Mouse (Mus musculus) ES-E14 (cell line): ENCODE measurements around the gene Lbp. TPM values are rescaled to one million over a fixed set of nuclear protein-coding genes. Genes with fewer than 3 reads are reported as not detected.

Source experiments
- DNase-seq: peaks from one replicate; pipeline ENCODE4 v3.0.0-alpha.2; 2013; ENCODE audit warnings: low read depth, low spot score
- H3K27ac ChIP-seq: 2 replicates; pipeline ENCODE4 v1.5.1; 2012; ENCODE audit warnings: low read depth, mild to moderate bottlenecking, low read length, moderate library complexity, mixed read lengths; ENCODE audit not compliant: poor library complexity, insufficient read depth, severe bottlenecking
- H3K36me3 ChIP-seq: 2 replicates; pipeline ENCODE4 v1.6.1; 2012; ENCODE audit warnings: mild to moderate bottlenecking, low read length, moderate library complexity, mixed read lengths; ENCODE audit not compliant: control insufficient read depth, poor library complexity, insufficient read depth, severe bottlenecking
- H3K4me1 ChIP-seq, 2 experiments: fragments of 150-350 bp in 1 of 2; sonication (generic) in 1 of 2; 2 replicates each; pipeline ENCODE4 v1.6.1; 2012; ENCODE audit warnings: low read length in 2 of 2, mild to moderate bottlenecking in 1 of 2, mixed read lengths in 1 of 2; ENCODE audit not compliant: control insufficient read depth in 2 of 2, insufficient read depth in 2 of 2, poor library complexity in 1 of 2
- H3K4me3 ChIP-seq, 2 experiments: fragments of 150-350 bp in 1 of 2; sonication (generic) in 1 of 2; 2 replicates each; pipeline ENCODE4 v1.5.1; 2012; ENCODE audit warnings: low read length in 2 of 2, low read depth in 1 of 2, mild to moderate bottlenecking in 1 of 2, mixed read lengths in 1 of 2; ENCODE audit not compliant: insufficient read depth in 1 of 2, poor library complexity in 1 of 2, severe bottlenecking in 1 of 2
- H3K9ac ChIP-seq: 2 replicates; pipeline ENCODE4 v1.6.1; 2012; ENCODE audit warnings: low read depth, mild to moderate bottlenecking, low read length, mixed read lengths; ENCODE audit not compliant: poor library complexity, insufficient read depth, severe bottlenecking
- H3K9me3 ChIP-seq: fragments of 150-350 bp; sonication (generic); 2 replicates; pipeline ENCODE4 v1.6.1; 2012; ENCODE audit warnings: low read depth, mild to moderate bottlenecking, low read length; ENCODE audit not compliant: control insufficient read depth, insufficient read depth
- CHD2 ChIP-seq: IDR thresholded peaks from 2 replicates; pipeline ENCODE4 v1.6.1; 2014; ENCODE audit warnings: mild to moderate bottlenecking, low read depth, low read length, inconsistent platforms
- HCFC1 ChIP-seq: IDR thresholded peaks from 2 replicates; pipeline ENCODE4 v1.6.1; 2012; ENCODE audit warnings: low read length, inconsistent platforms, borderline replicate concordance; ENCODE audit not compliant: insufficient read depth
- MAFK ChIP-seq: IDR thresholded peaks from 2 replicates; pipeline ENCODE4 v1.6.1; 2014; ENCODE audit warnings: mild to moderate bottlenecking, low read depth, low read length, inconsistent platforms; ENCODE audit not compliant: insufficient read depth
- ZC3H11A ChIP-seq: IDR thresholded peaks from 2 replicates; pipeline ENCODE4 v1.6.1; 2012; ENCODE audit warnings: low read depth, mild to moderate bottlenecking, inconsistent platforms, low read length, borderline replicate concordance
- ZNF384 ChIP-seq: IDR thresholded peaks from 2 replicates; pipeline ENCODE4 v1.6.1; 2012; ENCODE audit warnings: low read depth, low read length, inconsistent platforms
- in situ Hi-C, 2 experiments: fragments of 600-800 bp; cut with MboI; formaldehyde crosslinking; loops; one replicate each; pipeline ENCODE4 v1.15.1; 2025; ENCODE audit warnings: low sequenced_read_pairs in 2 of 2, inconsistent platforms in 1 of 2; ENCODE audit not compliant: unreplicated experiment in 2 of 2
- total RNA-seq: library from RNA; depleted of rRNA; stranded (reverse); fragments of 300-350 nt; gene quantifications from 2 replicates; pipeline ENCODE4 v1.2.3, GENCODE M21; 2012

Gene Lbp
- total RNA-seq, 1 experiment = 0.18 TPM

DNA sequence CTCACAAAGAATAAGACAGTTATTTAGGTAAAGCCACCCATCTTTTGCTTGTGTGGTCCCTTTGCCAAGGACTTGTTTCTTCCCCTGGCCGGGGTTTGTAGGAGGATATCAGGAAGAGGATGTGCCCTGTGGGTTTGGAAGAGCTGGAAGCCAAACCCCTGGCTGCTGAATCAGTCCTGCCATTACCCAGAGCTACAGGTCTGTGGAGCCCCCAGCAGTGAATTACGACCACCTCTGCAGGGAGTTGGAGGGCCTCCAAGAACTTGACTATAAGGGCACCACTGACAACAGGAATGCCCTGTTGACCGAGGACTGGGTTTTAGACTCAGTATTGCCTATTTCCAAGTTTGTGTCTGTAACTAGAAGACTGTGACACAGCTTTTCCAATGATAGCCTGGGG is 7.1 kb upstream of the Lbp start:
- in situ Hi-C loops = no loop called here
- Histone ChIP-seq H3K27ac (no peak overlapping the region), H3K4me3 (no peak overlapping the region), H3K9me3 (no peaks in the 10 kb centered on the region), H3K36me3 (no peaks in the 10 kb centered on the region), H3K4me1 (no peaks in the 10 kb centered on the region; a peak in 1 of 4 replicates), H3K9ac (no peak overlapping the region)
- TF ChIP-seq MAFK (no peak), ZC3H11A (no peak), ZNF384 (no peak), CHD2 (no peak), HCFC1 (no peak)
- no peak for DNase-seq

DNA sequence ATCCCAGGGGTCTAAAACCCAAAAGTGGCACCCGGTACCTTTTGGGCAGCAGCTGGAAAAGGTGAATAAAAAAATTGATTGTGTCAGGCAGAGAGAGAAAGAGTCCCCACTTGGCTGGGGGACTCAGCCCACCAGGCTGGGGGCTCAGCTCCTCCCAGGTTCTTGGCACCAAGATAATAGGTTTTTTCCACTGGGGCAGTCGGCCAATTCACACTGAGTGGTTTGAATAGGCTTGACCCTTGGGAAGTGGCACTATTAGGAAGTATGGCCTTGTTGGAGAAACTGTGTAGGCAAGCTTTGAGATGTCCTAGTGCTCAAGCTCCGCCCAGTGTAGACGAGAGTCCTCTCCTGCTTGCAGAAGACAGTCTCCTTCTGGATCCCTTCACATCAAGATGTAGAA is 6.6 kb upstream of the Lbp start:
- Histone ChIP-seq H3K4me3 (no peak overlapping the region), H3K9me3 (no peaks in the 10 kb centered on the region), H3K4me1 (no peaks in the 10 kb centered on the region; a peak in 1 of 4 replicates), H3K36me3 (no peaks in the 10 kb centered on the region), H3K27ac (no peak overlapping the region), H3K9ac (no peak overlapping the region)
- in situ Hi-C loops = no loop called here
- DNase-seq = no peak
- TF ChIP-seq ZNF384 (no peak), HCFC1 (no peak), ZC3H11A (no peak), MAFK (no peak), CHD2 (no peak)

DNA sequence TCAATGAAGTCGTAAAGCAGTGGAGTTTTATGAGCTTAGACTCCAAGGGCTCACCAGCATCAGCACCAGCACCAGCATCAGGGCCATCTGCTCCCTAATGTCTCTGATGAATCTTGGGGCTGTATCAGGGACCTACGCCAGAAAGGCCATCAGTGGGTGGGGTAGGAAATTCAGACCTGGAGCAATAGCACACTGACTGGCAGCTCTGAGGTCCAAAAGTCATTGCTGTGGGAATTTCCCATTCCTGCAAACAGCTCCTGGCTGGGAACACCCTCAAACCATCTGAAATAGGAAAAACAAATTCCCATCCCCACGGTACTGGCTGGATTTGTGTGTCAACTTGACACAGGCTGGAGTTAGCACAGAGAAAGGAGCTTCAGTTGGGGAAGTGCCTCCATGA is 3.5 kb upstream of the Lbp start:
- no peak for TF ChIP-seq ZNF384
- no peak for TF ChIP-seq CHD2
- no peak for TF ChIP-seq HCFC1
- H3K9me3 ChIP-seq = no peaks in the 10 kb centered on the region
- H3K4me1 ChIP-seq = no peaks in the 10 kb centered on the region
- H3K27ac ChIP-seq = no peak overlapping the region
- no peak for DNase-seq
- H3K4me3 ChIP-seq = no peak overlapping the region
- no peak overlapping the region for H3K9ac ChIP-seq
- H3K36me3 ChIP-seq = no peaks in the 10 kb centered on the region
- in situ Hi-C loops = no loop called here

DNA sequence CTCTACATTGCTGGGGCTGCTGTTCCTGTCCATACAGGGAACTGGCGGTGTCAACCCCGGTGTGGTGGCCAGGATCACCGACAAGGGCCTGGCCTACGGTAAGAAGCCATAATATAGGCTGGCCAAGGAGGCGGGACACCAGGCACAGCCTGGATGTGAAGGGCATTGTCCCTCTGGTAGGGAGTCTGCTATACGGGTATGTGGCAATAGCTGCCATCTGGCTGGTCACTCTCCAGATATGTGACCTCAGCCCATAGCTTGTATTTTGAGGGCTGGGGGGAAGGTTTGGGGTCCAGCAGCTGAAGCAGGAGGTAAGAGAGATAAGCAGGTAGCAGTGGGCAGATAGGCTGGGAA is 380 bp downstream of the Lbp start:
- no peak overlapping the region for H3K4me3 ChIP-seq
- DNase-seq = no peak
- H3K9ac ChIP-seq = no peak overlapping the region
- TF ChIP-seq ZC3H11A (no peak), HCFC1 (no peak), ZNF384 (no peak), CHD2 (no peak), MAFK (no peak)
- H3K9me3 ChIP-seq = no peaks in the 10 kb centered on the region
- no peaks in the 10 kb centered on the region for H3K4me1 ChIP-seq
- H3K36me3 ChIP-seq = no peaks in the 10 kb centered on the region
- no peak overlapping the region for H3K27ac ChIP-seq
- in situ Hi-C loops = no loop called here

DNA sequence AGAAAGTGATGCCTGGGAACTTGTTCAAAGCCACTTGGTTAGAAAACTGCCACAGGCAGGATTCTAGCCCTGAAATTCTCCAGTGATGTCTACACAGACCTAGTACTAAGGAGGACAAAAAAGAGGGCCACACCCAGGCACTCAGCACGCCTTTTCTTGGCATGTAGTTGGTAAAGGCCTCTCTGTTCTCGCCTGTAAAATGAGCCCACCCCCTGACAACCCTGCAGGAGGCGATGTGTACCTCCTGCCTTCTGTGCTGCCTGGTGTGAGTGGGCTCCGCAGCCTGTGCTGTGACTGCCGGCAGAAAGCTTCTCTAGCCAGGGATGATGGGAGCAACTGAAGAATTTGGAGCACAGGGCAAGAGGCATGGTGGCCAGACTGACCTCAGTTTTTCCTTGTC is 2.0 kb downstream of the Lbp start:
- H3K36me3 ChIP-seq = no peaks in the 10 kb centered on the region

More for the DNA sequence above, 2.0 kb downstream of the Lbp start:
- in situ Hi-C loops = no loop called here
- Histone ChIP-seq H3K27ac (no peak overlapping the region), H3K9me3 (no peaks in the 10 kb centered on the region), H3K4me3 (no peak overlapping the region), H3K4me1 (no peaks in the 10 kb centered on the region), H3K9ac (no peak overlapping the region)
- no peak for DNase-seq
- TF ChIP-seq ZC3H11A = no peak
- TF ChIP-seq HCFC1 = no peak
